Mouse (Mus musculus): Measurements from ENCODE around the gene Tnni1.

Tnni1 gene

GRCm38 (mm10) chr1:135844481-135844880 lies 65.2 kb downstream of the Tnni1 start:
- DNase-seq (ENCODE audit: low spot score in 2 of 2) = no peak

DNA sequence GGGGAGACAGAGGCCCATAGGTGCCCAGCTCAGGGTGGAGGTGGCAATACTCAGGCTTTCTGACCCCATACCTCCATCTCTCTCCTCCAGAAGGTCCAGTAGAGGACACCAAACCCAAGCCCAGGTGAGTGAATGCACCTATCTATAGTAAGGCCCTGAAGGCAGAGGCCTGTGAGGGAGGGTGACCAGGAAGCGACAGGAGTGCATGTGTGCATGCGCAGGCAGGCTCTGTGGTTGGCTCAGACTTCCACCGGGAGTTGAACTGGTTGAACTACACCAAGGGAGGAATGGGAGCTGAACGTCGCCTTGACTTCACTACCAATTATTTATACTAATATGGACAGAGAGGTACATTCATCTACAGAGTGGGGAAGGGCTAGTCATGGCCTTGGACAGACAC lies 67.4 kb downstream of the Tnni1 start:
- DNase-seq (ENCODE audit: low spot score in 2 of 2) = no peak

- no peak for DNase-seq (ENCODE audit: low spot score in 2 of 2)
These were observed 67.9 kb downstream of the Tnni1 start for GRCm38 (mm10) chr1:135847139-135847562.

DNA sequence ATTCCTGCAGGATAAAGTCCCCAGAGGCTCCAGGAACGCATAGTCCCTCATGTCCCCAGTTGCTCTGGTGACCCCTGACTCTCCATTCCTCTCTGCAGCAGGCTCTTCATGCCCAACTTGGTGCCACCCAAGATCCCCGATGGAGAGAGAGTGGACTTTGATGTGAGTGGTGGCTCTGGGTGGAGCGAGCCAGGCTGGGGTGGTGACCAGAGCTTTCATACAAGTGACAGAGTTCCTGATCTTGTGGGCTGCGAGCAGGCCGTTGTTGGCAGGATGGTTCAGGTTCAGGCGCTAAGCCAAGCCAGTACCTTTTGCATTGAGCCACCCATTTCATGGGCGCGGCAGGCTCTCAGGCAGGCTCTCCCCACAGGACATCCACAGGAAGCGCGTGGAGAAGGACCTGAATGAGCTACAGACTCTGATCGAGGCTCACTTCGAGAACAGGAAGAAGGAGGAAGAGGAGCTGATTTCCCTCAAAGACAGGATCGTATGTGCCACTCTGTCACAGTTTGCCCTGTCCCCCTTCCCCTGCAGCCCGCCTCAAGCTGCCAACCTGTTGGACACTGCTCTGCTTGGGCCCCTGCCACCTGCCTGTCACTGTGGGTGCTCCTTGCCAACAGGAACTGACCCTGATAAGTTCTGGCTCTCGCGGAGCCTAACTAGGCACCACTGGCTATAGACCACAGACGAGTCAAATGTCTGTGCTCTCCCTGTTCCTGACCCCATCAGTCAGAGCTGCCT lies 68.5 kb downstream of the Tnni1 start:
- no peak for DNase-seq (ENCODE audit: low spot score in 2 of 2)

DNA sequence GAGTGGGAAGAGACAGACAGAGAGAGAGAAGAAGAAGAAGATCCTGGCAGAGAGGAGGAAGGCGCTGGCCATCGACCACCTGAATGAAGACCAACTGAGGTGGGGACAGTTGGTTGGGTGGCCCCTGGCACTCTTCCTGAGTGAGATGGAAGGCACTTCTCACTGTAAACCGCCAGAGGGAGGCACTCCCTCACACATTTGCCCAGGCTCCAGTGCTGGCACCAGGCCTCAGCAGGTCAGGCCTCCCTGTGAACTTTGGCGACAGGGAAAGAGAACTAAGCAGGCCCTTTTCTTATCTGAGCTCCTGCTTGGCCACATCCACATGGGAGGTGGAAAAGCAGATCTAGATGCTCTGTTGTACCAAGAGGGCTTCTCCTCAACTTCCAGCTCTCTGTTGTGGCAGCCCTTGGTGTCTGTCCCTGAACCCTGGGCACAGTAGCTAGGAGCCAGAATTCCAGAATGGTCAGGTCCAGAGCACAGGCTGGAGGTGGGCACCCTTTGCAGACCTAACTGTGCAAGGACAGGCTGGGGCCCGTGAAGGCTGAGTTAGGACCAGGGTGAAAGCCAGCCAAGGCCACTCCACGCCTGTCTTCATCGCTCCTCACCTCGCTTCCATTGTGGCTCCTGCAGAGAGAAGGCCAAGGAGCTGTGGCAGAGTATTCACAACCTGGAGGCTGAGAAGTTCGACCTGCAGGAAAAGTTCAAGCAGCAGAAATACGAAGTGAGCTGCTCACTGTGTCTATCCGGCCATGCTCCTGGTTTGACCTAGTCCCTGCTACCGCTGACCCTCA lies 71.7 kb downstream of the Tnni1 start:
- peak; percentile 42 to 56 for DNase-seq (ENCODE audit: low spot score in 2 of 2)

GRCm38 (mm10) chr1:135852044-135852756 lies 73.0 kb downstream of the Tnni1 start:
- peak; percentile 31 to 48 for DNase-seq (ENCODE audit: low spot score in 2 of 2)

- DNase-seq (ENCODE audit: low spot score in 2 of 2) = no peak
These were observed 74.0 kb downstream of the Tnni1 start for GRCm38 (mm10) chr1:135853200-135853599.

- DNase-seq (ENCODE audit: low spot score in 2 of 2) = no peak
These were observed 75.5 kb downstream of the Tnni1 start for GRCm38 (mm10) chr1:135854591-135855343.

- no peak for DNase-seq (ENCODE audit: low spot score in 2 of 2)
These were observed 76.1 kb downstream of the Tnni1 start for GRCm38 (mm10) chr1:135855344-135855687.

GRCm38 (mm10) chr1:135856070-135856469 lies 76.8 kb downstream of the Tnni1 start:
- DNase-seq (ENCODE audit: low spot score in 2 of 2) = no peak

- DNase-seq (ENCODE audit: low spot score in 2 of 2) = no peak
These were observed 78.0 kb downstream of the Tnni1 start for GRCm38 (mm10) chr1:135857137-135857775.

GRCm38 (mm10) chr1:135858533-135858932 lies 79.3 kb downstream of the Tnni1 start:
- no peak for DNase-seq (ENCODE audit: low spot score in 2 of 2)

Measured in right cerebral cortex, postnatal 10 days (tissue).